Mouse (Mus musculus) thymus, adult 2 months (tissue): ENCODE results near the gene Mrnip.

Experiments used
- CTCF ChIP-seq: fragments of 200-500 bp; IDR thresholded peaks from 2 replicates; pipeline ENCODE4 v1.5.1; 2012; ENCODE audit warnings: mild to moderate bottlenecking, control low read depth, low read length, moderate library complexity, borderline replicate concordance; ENCODE audit not compliant: control insufficient read depth, poor library complexity, insufficient read depth; ENCODE audit errors: extremely low read depth
- POLR2A ChIP-seq: fragments of 200-500 bp; IDR thresholded peaks from 2 replicates; pipeline ENCODE4 v1.6.1; 2012; ENCODE audit warnings: mild to moderate bottlenecking, low read length, control low read depth, moderate library complexity; ENCODE audit not compliant: control insufficient read depth, poor library complexity, insufficient read depth; ENCODE audit errors: extremely low read depth

GRCm38 (mm10) chr11:50200613-50201012 lies 26.4 kb downstream of the Mrnip start:
- no peak for TF ChIP-seq CTCF
- TF ChIP-seq POLR2A: no peak
